Mouse (Mus musculus) liver, embryonic 11.5 days (tissue): Measurements from ENCODE around the gene Acaca. TPM values are rescaled to one million over a fixed set of nuclear protein-coding genes. Genes with fewer than 3 reads are reported as not detected.
A peak's percentile ranks its signal among the peaks of the same experiment; 100 is the strongest.

ENCODE experiments used
- ATAC-seq: fragments of 200-750 bp; cut with Nextera tagmentation; replicated peaks from 2 replicates; pipeline ENCODE4 v1.8.0; 2017; ENCODE audit warnings: moderate number of reproducible peaks, mild to moderate bottlenecking, moderate TSS enrichment, moderate library complexity; ENCODE audit not compliant: low FRiP score
- DNase-seq: peaks from one replicate; pipeline ENCODE4 v3.0.0-alpha.2; 2017; ENCODE audit warnings: low spot score
- H3K27ac ChIP-seq: fragments of 300-500 bp; sonication (generic); 2 replicates; pipeline ENCODE4 v1.5.1; 2014; ENCODE audit warnings: mild to moderate bottlenecking, low read depth, low read length, control low read depth
- H3K27me3 ChIP-seq: fragments of 300-500 bp; sonication (generic); replicated peaks from 2 replicates; pipeline ENCODE4 v1.6.1; 2014; ENCODE audit warnings: low read length, mixed read lengths; ENCODE audit not compliant: control insufficient read depth, insufficient read depth
- H3K36me3 ChIP-seq: fragments of 300-500 bp; sonication (generic); 2 replicates; pipeline ENCODE4 v1.6.1; 2014; ENCODE audit warnings: mild to moderate bottlenecking, low read length, moderate library complexity, mixed read lengths; ENCODE audit not compliant: control insufficient read depth, insufficient read depth
- H3K4me1 ChIP-seq: fragments of 300-500 bp; sonication (generic); replicated peaks from 2 replicates; pipeline ENCODE4 v1.6.1; 2014; ENCODE audit warnings: low read length, mixed read lengths; ENCODE audit not compliant: control insufficient read depth, insufficient read depth
- H3K4me2 ChIP-seq: fragments of 300-500 bp; sonication (generic); 2 replicates; pipeline ENCODE4 v1.6.1; 2014; ENCODE audit warnings: mild to moderate bottlenecking, control low read depth, moderate library complexity
- H3K4me3 ChIP-seq: fragments of 300-500 bp; sonication (generic); 2 replicates; pipeline ENCODE4 v1.5.1; 2014; ENCODE audit warnings: low read depth, low read length, control low read depth
- H3K9ac ChIP-seq: fragments of 300-500 bp; sonication (generic); 2 replicates; pipeline ENCODE4 v1.6.1; 2014; ENCODE audit warnings: low read depth, low read length, control low read depth
- H3K9me3 ChIP-seq: fragments of 300-500 bp; sonication (generic); 2 replicates; pipeline ENCODE4 v1.6.1; 2016; ENCODE audit warnings: low read length, inconsistent platforms, mixed read lengths; ENCODE audit not compliant: control insufficient read depth
- WGBS: fragments of 180-500 bp; shearing (Covaris S2); extraction: QIAGEN DNeasy Blood & Tissue Kit; methylation state at CpG from one replicate; pipeline ENCODE4 v1.1.7; 2014; 5-methylcytosine and 5-hydroxymethylcytosine counted together
- polyA plus RNA-seq: library from polyadenylated mRNA; unstranded; fragments of >200 nt; fragmentation: Nextera tagmentation; extraction: Ambion mirVana; gene quantifications from 2 replicates; pipeline ENCODE4 v1.2.1, GENCODE M21; 2014

Gene Acaca
- polyA plus RNA-seq, 1 experiment from 2014 or later, result 17.0 TPM

DNA sequence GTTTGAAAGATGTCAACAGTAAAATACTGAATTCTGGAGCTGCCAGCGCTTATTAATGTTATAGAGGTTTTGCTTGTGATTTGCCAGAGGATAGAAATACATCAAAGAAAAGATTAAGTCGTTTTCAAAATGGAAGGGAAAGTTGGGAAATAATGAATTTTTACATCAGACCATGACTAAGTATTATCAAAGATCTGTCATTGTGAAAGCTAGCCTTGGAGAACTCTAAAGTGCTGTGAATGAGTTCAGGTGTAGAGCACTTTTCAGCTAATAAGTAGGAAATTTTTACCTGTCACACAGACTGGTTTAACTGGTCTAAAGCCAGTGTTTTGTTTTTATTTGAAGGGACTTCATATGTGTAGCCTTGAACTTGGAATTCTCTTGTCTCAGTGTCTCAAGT lies 51.8 kb downstream of the Acaca start:
- H3K9me3 ChIP-seq, result no peaks in the 10 kb centered on the region
- H3K4me1 ChIP-seq, result peaks cover 20% of the 10 kb centered on the region
- H3K27ac ChIP-seq, result no peak overlapping the region
- H3K4me2 ChIP-seq, result peak overlapping the region; percentile 82
- DNase-seq, result no peak
- WGBS, result 68% methylated on average over 2 of the region's 2 CpGs
- H3K36me3 ChIP-seq, result no peaks in the 10 kb centered on the region
- H3K9ac ChIP-seq, result peak overlapping the region; percentile 90; the same call in 1 of the 2 replicates
- no peaks in the 10 kb centered on the region for H3K27me3 ChIP-seq
- H3K4me3 ChIP-seq, result peak overlapping the region; percentile 91
- ATAC-seq, result no peak

DNA sequence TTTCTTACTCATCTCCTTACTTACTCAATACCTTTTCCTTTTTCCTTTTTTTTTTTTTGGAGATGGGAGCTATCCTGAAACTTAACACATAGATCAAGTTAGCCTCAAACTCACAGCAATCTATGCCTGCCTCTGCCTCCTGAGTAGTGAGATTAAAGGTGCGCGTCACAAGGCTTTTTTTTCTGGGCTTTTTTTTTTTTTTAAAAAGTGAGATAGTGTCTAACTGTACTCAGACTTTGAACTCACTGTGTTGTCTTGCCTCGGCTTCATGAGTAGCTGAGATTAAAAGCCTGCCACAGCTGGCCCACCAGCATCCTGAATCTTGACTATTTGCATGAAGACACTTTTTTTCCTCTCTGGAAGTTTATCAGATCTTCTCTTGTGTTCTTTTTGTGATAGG lies 59.1 kb downstream of the Acaca start:
- peaks cover 3% of the 10 kb centered on the region; the same call in 1 of the 2 replicates for H3K36me3 ChIP-seq
- no peak overlapping the region for H3K27ac ChIP-seq
- H3K9ac ChIP-seq, result no peak overlapping the region
- no peak overlapping the region for H3K4me2 ChIP-seq
- no peak for ATAC-seq
- H3K4me1 ChIP-seq, result no peaks in the 10 kb centered on the region; the same call in 1 of the 2 replicates
- WGBS, result 60% methylated on average over 3 of the region's 3 CpGs
- H3K27me3 ChIP-seq, result no peaks in the 10 kb centered on the region
- H3K9me3 ChIP-seq, result no peaks in the 10 kb centered on the region
- no peak overlapping the region for H3K4me3 ChIP-seq
- DNase-seq, result no peak

DNA sequence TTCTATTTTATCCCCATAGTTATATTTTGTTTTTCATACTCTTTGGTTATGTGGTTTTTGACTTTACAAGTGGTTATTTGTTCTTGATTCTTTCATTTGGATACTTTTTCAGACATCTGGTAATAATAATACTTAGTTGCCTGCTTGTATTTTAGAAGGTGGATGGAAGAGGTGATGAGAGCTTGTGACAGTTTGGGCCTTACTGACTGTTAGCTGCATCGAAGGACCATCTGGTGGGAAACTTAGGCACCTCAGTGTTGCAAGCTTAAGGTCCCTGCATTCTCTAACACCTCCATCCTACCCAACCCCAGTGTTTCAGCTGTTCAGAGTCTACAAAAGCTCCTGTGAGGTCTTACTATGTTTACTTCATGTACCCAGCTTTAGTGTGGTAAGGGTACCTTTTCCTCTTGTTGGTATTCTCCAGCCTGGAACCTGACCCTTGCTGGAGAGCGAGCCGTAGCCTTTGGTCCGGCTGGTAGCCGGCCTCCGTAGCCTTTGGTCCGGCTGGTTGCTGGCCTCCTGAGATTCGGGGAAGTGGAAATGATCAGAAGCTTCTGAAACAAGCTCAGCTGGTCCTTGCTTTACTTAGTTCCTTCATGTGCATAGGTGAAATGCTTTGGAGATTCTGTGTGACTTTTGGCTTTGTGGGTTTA lies 61.2 kb downstream of the Acaca start:
- DNase-seq, result no peak
- no peak overlapping the region for H3K9ac ChIP-seq
- no peak for ATAC-seq
- H3K27me3 ChIP-seq, result no peaks in the 10 kb centered on the region
- H3K4me3 ChIP-seq, result no peak overlapping the region
- WGBS, result 85% methylated on average over 8 of the region's 8 CpGs
- H3K4me1 ChIP-seq, result no peaks in the 10 kb centered on the region
- H3K9me3 ChIP-seq, result no peaks in the 10 kb centered on the region
- H3K27ac ChIP-seq, result no peak overlapping the region
- peaks cover 3% of the 10 kb centered on the region; the same call in 1 of the 2 replicates for H3K36me3 ChIP-seq
- H3K4me2 ChIP-seq, result no peak overlapping the region

DNA sequence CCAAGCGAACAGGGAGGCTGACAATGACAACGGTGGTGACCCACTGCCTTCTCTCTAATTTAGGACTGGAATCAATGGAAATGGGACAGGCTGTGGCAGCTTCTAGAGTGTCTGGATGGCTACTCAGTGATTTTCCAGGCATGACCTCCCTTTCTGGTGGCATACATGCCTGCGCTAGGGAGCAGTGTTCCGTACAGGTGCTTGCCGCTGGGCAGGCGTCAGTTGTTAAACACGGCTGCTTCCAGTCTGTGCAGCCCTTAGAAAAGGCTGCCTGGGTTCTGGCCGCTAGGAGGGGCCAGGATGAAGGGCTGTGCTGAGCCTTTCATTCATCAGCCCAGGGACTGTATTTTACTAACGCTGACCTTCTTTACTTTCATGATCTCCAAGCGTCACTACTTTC lies 63.8 kb downstream of the Acaca start:
- 86% methylated on average over 10 of the region's 10 CpGs for WGBS
- no peak overlapping the region for H3K4me2 ChIP-seq

DNA sequence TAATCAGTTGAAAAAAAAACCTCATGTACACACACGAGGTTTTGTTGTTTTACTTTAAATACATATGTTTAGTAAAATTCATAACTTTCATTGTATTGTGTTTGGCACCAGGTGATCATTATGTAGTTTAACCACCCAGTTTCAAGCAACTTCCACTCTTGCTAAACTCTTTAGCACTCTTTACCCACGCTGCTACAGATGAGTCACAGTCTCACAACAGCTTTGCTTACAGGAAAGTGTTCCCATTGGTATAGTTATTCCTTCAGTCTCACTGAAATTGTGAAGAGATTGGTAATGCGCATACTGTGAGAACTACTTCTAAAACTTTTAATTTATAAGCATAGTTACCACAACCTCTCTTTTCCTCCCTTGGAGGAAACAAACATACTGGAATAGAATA lies 65.3 kb downstream of the Acaca start:
- no peak overlapping the region for H3K9ac ChIP-seq
- no peak overlapping the region for H3K27ac ChIP-seq
- DNase-seq (no peak), ATAC-seq (no peak)
- no peaks in the 10 kb centered on the region for H3K27me3 ChIP-seq
- peaks cover 10% of the 10 kb centered on the region; the same call in 1 of the 2 replicates for H3K36me3 ChIP-seq
- 81% methylated on average over 3 of the region's 3 CpGs for WGBS
- H3K4me3 ChIP-seq, result no peak overlapping the region
- no peaks in the 10 kb centered on the region for H3K4me1 ChIP-seq
- H3K4me2 ChIP-seq, result no peak overlapping the region
- no peaks in the 10 kb centered on the region for H3K9me3 ChIP-seq

More for the DNA sequence above, 63.8 kb downstream of the Acaca start:
- H3K36me3 ChIP-seq, result peaks cover 10% of the 10 kb centered on the region; the same call in 1 of the 2 replicates
- H3K27me3 ChIP-seq, result no peaks in the 10 kb centered on the region
- DNase-seq, result no peak
- no peak overlapping the region for H3K27ac ChIP-seq
- H3K9ac ChIP-seq, result no peak overlapping the region
- H3K4me1 ChIP-seq, result no peaks in the 10 kb centered on the region
- H3K9me3 ChIP-seq, result no peaks in the 10 kb centered on the region
- H3K4me3 ChIP-seq, result no peak overlapping the region
- ATAC-seq, result no peak

DNA sequence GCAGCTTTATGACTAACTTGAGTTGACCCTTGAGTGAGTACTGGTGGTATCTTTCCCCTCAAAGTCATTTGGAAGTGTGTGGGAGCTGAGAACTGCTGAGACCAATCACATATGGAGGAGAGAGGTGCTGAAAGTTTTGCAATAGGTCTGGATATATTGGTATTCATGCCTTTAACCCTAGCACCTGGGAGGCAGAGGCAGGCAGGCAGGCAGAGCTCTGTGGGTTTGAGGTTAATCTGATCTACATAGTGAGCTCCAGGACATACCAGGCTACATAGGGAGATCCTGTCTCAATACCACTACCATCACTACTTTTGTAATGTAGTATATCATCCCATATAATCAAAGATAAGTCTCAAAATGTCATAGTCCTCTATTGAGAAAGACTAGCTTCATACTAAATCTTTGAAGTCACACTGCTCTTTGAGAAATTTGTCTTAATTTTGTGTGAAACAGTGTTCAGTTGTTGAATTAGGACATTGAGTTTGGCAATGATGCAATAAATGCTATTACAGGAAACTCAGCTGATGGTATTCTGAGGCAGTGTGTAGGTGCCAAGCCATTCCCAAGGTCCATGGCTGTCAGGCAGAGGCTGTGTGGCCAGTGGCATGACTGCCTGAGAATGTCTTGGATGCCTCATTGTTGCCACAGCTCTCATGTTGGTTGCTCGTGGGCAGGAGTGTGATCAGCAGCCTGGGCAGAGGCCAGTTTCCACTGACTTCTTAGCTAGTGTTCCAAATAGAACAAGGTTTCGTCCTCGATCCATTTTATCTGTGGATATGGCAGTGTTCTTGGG lies 68.3 kb downstream of the Acaca start:
- ATAC-seq (no peak), DNase-seq (no peak)
- WGBS, result 96% methylated on average over 3 of the region's 3 CpGs
- no peaks in the 10 kb centered on the region for H3K27me3 ChIP-seq
- H3K4me1 ChIP-seq, result no peaks in the 10 kb centered on the region
- H3K36me3 ChIP-seq, result peaks cover 10% of the 10 kb centered on the region; the same call in 1 of the 2 replicates
- H3K27ac ChIP-seq, result no peak overlapping the region
- no peak overlapping the region for H3K4me2 ChIP-seq
- H3K9ac ChIP-seq, result no peak overlapping the region
- H3K4me3 ChIP-seq, result no peak overlapping the region
- H3K9me3 ChIP-seq, result no peaks in the 10 kb centered on the region

DNA sequence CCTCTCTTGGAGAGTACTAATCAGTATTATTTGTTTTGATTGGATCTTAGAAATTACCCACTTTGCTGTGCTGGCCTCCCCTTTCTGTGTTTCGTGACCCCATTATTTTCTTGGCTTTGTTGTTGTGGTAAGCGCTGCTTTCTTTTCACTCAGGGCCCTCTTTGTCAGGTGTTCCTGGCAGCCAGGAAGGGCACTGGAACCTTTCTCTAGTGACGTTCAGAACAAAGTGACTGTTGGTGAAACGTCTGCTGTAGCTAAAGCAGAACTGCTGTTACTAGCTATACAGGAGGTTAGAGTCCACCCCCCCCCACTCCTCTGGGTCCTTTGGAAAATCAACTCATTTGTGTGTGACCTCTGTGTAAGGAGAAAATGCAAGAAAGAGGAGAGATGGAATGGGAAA lies 76.3 kb downstream of the Acaca start:
- no peaks in the 10 kb centered on the region for H3K9me3 ChIP-seq
- H3K27ac ChIP-seq, result no peak overlapping the region
- DNase-seq (no peak), ATAC-seq (no peak)
- WGBS, result 66% methylated on average over 4 of the region's 4 CpGs
- no peaks in the 10 kb centered on the region for H3K27me3 ChIP-seq
- no peak overlapping the region for H3K9ac ChIP-seq
- no peaks in the 10 kb centered on the region; the same call in 1 of the 2 replicates for H3K36me3 ChIP-seq
- H3K4me1 ChIP-seq, result no peaks in the 10 kb centered on the region
- no peak overlapping the region for H3K4me2 ChIP-seq
- no peak overlapping the region for H3K4me3 ChIP-seq

DNA sequence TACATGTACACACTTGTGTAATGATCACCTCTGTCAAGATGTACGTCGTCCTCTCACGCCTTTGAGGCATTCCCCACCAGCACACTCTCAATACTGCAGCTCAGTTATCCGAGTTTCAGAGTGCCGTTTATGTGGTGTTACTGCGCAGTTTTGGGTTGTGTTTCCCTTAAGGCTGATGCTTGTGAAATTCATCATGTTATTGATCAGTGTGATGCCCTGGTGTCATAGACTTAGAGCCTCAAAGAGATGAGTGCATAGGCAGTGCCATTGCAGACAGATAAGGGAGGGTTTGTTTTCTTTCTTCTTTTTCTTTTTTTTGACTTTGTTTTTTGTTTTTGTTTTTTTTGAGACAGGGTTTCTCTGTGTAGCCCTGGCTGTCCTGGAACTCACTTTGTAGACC lies 81.4 kb downstream of the Acaca start:
- no peaks in the 10 kb centered on the region for H3K9me3 ChIP-seq
- no peaks in the 10 kb centered on the region for H3K27me3 ChIP-seq
- H3K4me1 ChIP-seq, result no peaks in the 10 kb centered on the region
- 93% methylated on average over 6 of the region's 6 CpGs for WGBS
- DNase-seq (no peak), ATAC-seq (no peak)
- no peak overlapping the region for H3K4me3 ChIP-seq
- no peak overlapping the region for H3K27ac ChIP-seq
- no peak overlapping the region for H3K4me2 ChIP-seq
- H3K9ac ChIP-seq, result no peak overlapping the region
- peaks cover 2% of the 10 kb centered on the region; the same call in 1 of the 2 replicates for H3K36me3 ChIP-seq
